Mouse (Mus musculus) brain, embryonic 14.5 days (tissue): ENCODE results near the gene Zfp638. TPM values are rescaled to one million over a fixed set of nuclear protein-coding genes. Genes with fewer than 3 reads are reported as not detected.
"Not testable (repeated sequence)": the region's sequence is repeated elsewhere in the genome, so short reads cannot be mapped to it uniquely, and the experiment has no call there.

Source experiments
- DNase-seq: peaks from one replicate; pipeline ENCODE4 v3.0.0-alpha.2; 2011; ENCODE audit warnings: low read depth
- CTCF ChIP-seq: fragments of 200-500 bp; IDR thresholded peaks from 2 replicates; pipeline ENCODE4 v1.5.1; 2012; ENCODE audit warnings: inconsistent platforms, mild to moderate bottlenecking, moderate library complexity, borderline replicate concordance; ENCODE audit not compliant: insufficient read depth, insufficient read length; ENCODE audit errors: extremely low read depth
- POLR2A ChIP-seq: fragments of 200-500 bp; IDR thresholded peaks from 2 replicates; pipeline ENCODE4 v1.6.1; 2012; ENCODE audit warnings: mild to moderate bottlenecking, inconsistent platforms, borderline replicate concordance; ENCODE audit not compliant: poor library complexity, insufficient read depth, insufficient read length, severe bottlenecking; ENCODE audit errors: extremely low read depth
- polyA plus RNA-seq: library from polyadenylated mRNA; depleted of rRNA; stranded (reverse); fragments of >200 nt; gene quantifications from 2 replicates; pipeline ENCODE4 v1.2.3, GENCODE M21; 2012; rRNA removed

The Zfp638 gene
- polyA plus RNA-seq, 1 experiment, result 75.9 TPM

- DNase-seq, result no peak
- TF ChIP-seq POLR2A, result no peak
- TF ChIP-seq CTCF, result no peak
Observed at GRCm38 (mm10) chr6:84025636-84026035, 158.7 kb downstream of the Zfp638 start.

- no peak for DNase-seq
- TF ChIP-seq POLR2A (no peak), CTCF (no peak)
Observed at GRCm38 (mm10) chr6:84028791-84029190, 161.9 kb downstream of the Zfp638 start.

GRCm38 (mm10) chr6:84029775-84030174 lies 162.9 kb downstream of the Zfp638 start:
- DNase-seq, result no peak
- TF ChIP-seq CTCF (no peak), POLR2A (no peak)

GRCm38 (mm10) chr6:84032516-84032915 lies 165.6 kb downstream of the Zfp638 start:
- not testable (repeated sequence) for DNase-seq

Other genes with a start within 250 kb of the Zfp638 start
- not detected in 2 replicates for gene Clec4f, start 210.9 kb upstream of the Zfp638 start, polyA plus RNA-seq
- 0.04 TPM in 1 of 2 replicates, not detected in the other for gene Cd207, start 189.3 kb upstream of the Zfp638 start, polyA plus RNA-seq
- 0.07 and 0.10 TPM in 2 replicates for gene Vax2, start 155.8 kb upstream of the Zfp638 start, polyA plus RNA-seq
- 0.08 and 0.26 TPM in 2 replicates for gene Atp6v1b1, start 124.1 kb upstream of the Zfp638 start, polyA plus RNA-seq
- gene Ankrd53, start 104.5 kb upstream of the Zfp638 start, polyA plus RNA-seq, result not detected in 2 replicates
- 51.3 and 69.0 TPM in 2 replicates for gene Tex261, start 91.3 kb upstream of the Zfp638 start, polyA plus RNA-seq
- gene Nagk, start 72.1 kb upstream of the Zfp638 start, polyA plus RNA-seq, result 46.3 and 53.0 TPM in 2 replicates
- gene Paip2b, start 35.4 kb upstream of the Zfp638 start, polyA plus RNA-seq, result 49.4 and 50.8 TPM in 2 replicates
- 2.8 and 3.9 TPM in 2 replicates for gene Dysf, start 141.5 kb downstream of the Zfp638 start, polyA plus RNA-seq